Mouse (Mus musculus) small intestine, adult 2 months (tissue): Measurements from ENCODE around the gene Fbxo30.

Experiments
- CTCF ChIP-seq: fragments of 200-500 bp; IDR thresholded peaks from 2 replicates; pipeline ENCODE4 v1.5.1; 2012; ENCODE audit warnings: low read depth, mild to moderate bottlenecking, control low read depth, inconsistent platforms, low read length, moderate library complexity, mixed read lengths; ENCODE audit not compliant: insufficient replicate concordance, insufficient read length; ENCODE audit errors: extremely low read depth
- POLR2A ChIP-seq: fragments of 200-500 bp; IDR thresholded peaks from 2 replicates; pipeline ENCODE4 v1.6.1; 2012; ENCODE audit warnings: low read depth, mild to moderate bottlenecking, control low read depth, inconsistent platforms, low read length, moderate library complexity

DNA sequence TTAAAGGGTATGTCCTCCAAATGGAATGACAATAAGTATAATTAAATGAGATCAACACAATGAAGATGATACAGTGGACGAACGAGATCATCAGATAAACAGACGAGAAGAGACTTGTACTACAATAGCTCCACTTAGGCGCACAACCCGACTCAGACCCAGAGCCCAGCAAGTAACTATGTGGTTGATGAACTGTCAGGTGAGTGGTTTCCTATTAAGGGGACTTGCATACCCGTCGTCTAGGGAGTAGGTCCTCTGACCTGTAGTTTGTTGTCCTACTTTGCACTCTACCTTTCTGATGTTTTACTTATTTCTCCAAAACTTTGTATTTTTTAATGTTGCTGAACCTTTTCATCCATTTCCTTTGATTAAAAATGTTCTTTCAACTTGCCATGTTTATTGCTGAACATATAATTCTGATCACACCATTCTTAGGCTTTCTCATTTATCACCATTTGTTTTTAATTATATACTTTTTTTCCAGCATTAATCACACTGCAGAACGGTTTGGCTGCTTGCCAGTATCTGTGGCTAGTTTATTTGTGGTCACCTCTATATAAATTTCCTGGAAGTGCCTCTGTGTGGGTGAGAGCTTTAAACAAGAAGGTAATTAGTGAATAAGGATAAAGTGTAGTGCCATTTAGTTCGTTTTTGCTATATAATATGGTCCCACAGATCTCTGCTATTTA, 24.4 kb downstream of the Fbxo30 start:
- TF ChIP-seq CTCF (no peak), POLR2A (no peak)
